Mouse (Mus musculus) embryonic fibroblast, embryonic 13.5 days (primary cell): ENCODE results near the gene Gphn.

Experiments
- CTCF ChIP-seq: IDR thresholded peaks from 2 replicates; pipeline ENCODE4 v1.5.1; 2011; ENCODE audit warnings: mild to moderate bottlenecking, control low read depth, low read length, moderate library complexity, borderline replicate concordance; ENCODE audit not compliant: insufficient read depth
- POLR2A ChIP-seq: IDR thresholded peaks from 2 replicates; pipeline ENCODE4 v1.6.1; 2011; ENCODE audit warnings: low read depth, mild to moderate bottlenecking, control low read depth, low read length, moderate library complexity

- no peak for TF ChIP-seq POLR2A
- no peak for TF ChIP-seq CTCF
These were observed 491.6 kb downstream of the Gphn start for GRCm38 (mm10) chr12:78717783-78718182.
